Mouse (Mus musculus): ENCODE measurements at regions not wholly inside any gene's neighbourhood (a gene's known extent, or its start where the extent isn't known, plus 50 kb on each side); places are given as distances from the start of the nearest gene placed in this dataset.
A peak's percentile ranks its signal among the peaks of the same experiment; 100 is the strongest.
"Not testable (repeated sequence)": the region's sequence is repeated elsewhere in the genome, so short reads cannot be mapped to it uniquely, and the experiment has no call there.

- no peak overlapping the region for H3K4me2 ChIP-seq (ENCODE audit: low read depth)
- no peak overlapping the region for H3K4me3 ChIP-seq (ENCODE audit: insufficient read depth in 1 of 2, low read depth in 2 of 2, low read length in 2 of 2)
- no peak overlapping the region for H3K9ac ChIP-seq (replicated peaks)
- no peaks in the 10 kb centered on the region for H3K27me3 ChIP-seq (ENCODE audit: control insufficient read depth, insufficient read depth, low read length)
- no peak overlapping the region for H3K27ac ChIP-seq
- H3K4me1 ChIP-seq (replicated peaks; ENCODE audit: control insufficient read depth in 2 of 2, insufficient read depth in 2 of 2, low read length in 1 of 2) = no peaks in the 10 kb centered on the region
- TF ChIP-seq EP300 (IDR thresholded peaks at IDR 0.05; ENCODE audit: low read depth) = no peak
- no peak for TF ChIP-seq CTCF (IDR thresholded peaks at IDR 0.05; ENCODE audit: low read depth)
- DNase-seq (ENCODE audit: low read depth in 3 of 3, low spot score in 3 of 3) = no peak
- 65% methylated on average over 5 of the region's 5 CpGs for WGBS (ENCODE audit: insufficient replicate concordance)
- H3K36me3 ChIP-seq (replicated peaks; ENCODE audit: control insufficient read depth, insufficient read depth, low read depth) = no peaks in the 10 kb centered on the region
- no peaks in the 10 kb centered on the region for H3K9me3 ChIP-seq (ENCODE audit: control insufficient read depth, low read length)
- ATAC-seq (ENCODE audit: insufficient read depth) = no peak
Observed at GRCm38 (mm10) chr7:87096500-87096899, 100.6 kb downstream of the Vmn2r79 start.

- H3K36me3 ChIP-seq (replicated peaks; ENCODE audit: control insufficient read depth, insufficient read depth, low read depth) = not testable (repeated sequence)
- WGBS (ENCODE audit: insufficient replicate concordance) = 47% methylated on average over 1 of the region's 1 CpGs
Observed at GRCm38 (mm10) chr7:87099611-87100010, 103.7 kb downstream of the Vmn2r79 start.

GRCm38 (mm10) chr7:87100377-87100776, 104.5 kb downstream of the Vmn2r79 start:
- H3K36me3 ChIP-seq (replicated peaks; ENCODE audit: control insufficient read depth, insufficient read depth, low read depth); H3K4me2 ChIP-seq (ENCODE audit: low read depth); ATAC-seq (ENCODE audit: insufficient read depth); H3K27me3 ChIP-seq (ENCODE audit: control insufficient read depth, insufficient read depth, low read length); H3K27ac ChIP-seq; H3K4me3 ChIP-seq (ENCODE audit: insufficient read depth in 1 of 2, low read depth in 2 of 2, low read length in 2 of 2); H3K9me3 ChIP-seq (ENCODE audit: control insufficient read depth, low read length); DNase-seq (ENCODE audit: low read depth in 3 of 3, low spot score in 3 of 3); H3K4me1 ChIP-seq (replicated peaks; ENCODE audit: control insufficient read depth in 2 of 2, insufficient read depth in 2 of 2, low read length in 1 of 2); H3K9ac ChIP-seq (replicated peaks): not testable (repeated sequence)

More at GRCm38 (mm10) chr7:87099611-87100010, 103.7 kb downstream of the Vmn2r79 start:
- not testable (repeated sequence) for H3K4me2 ChIP-seq (ENCODE audit: low read depth); H3K4me1 ChIP-seq (replicated peaks; ENCODE audit: control insufficient read depth in 2 of 2, insufficient read depth in 2 of 2, low read length in 1 of 2); H3K27ac ChIP-seq; H3K9me3 ChIP-seq (ENCODE audit: control insufficient read depth, low read length); H3K4me3 ChIP-seq (ENCODE audit: insufficient read depth in 1 of 2, low read depth in 2 of 2, low read length in 2 of 2); H3K27me3 ChIP-seq (ENCODE audit: control insufficient read depth, insufficient read depth, low read length); DNase-seq (ENCODE audit: low read depth in 3 of 3, low spot score in 3 of 3); H3K9ac ChIP-seq (replicated peaks); ATAC-seq (ENCODE audit: insufficient read depth)

- DNase-seq (ENCODE audit: low read depth in 3 of 3, low spot score in 3 of 3) = not testable (repeated sequence)
Observed at GRCm38 (mm10) chr7:87101281-87101680, 105.4 kb downstream of the Vmn2r79 start.

GRCm38 (mm10) chr7:87110312-87110984, 114.5 kb downstream of the Vmn2r79 start:
- TF ChIP-seq CTCF (IDR thresholded peaks at IDR 0.05; ENCODE audit: low read depth) = peak; percentile 22; the same call in 1 of the 2 replicates
- TF ChIP-seq EP300 (IDR thresholded peaks at IDR 0.05; ENCODE audit: low read depth) = no peak
- 21% methylated on average over 3 of the region's 3 CpGs for WGBS (ENCODE audit: insufficient replicate concordance)
- Histone ChIP-seq H3K4me1 (replicated peaks; ENCODE audit: control insufficient read depth in 2 of 2, insufficient read depth in 2 of 2, low read length in 1 of 2) (no peaks in the 10 kb centered on the region), H3K9ac (replicated peaks) (no peak overlapping the region), H3K9me3 (ENCODE audit: control insufficient read depth, low read length) (no peaks in the 10 kb centered on the region), H3K36me3 (replicated peaks; ENCODE audit: control insufficient read depth, insufficient read depth, low read depth) (no peaks in the 10 kb centered on the region), H3K27me3 (ENCODE audit: control insufficient read depth, insufficient read depth, low read length) (no peaks in the 10 kb centered on the region), H3K27ac (no peak overlapping the region), H3K4me3 (ENCODE audit: insufficient read depth in 1 of 2, low read depth in 2 of 2, low read length in 2 of 2) (no peak overlapping the region), H3K4me2 (ENCODE audit: low read depth) (no peak overlapping the region)
- ATAC-seq (ENCODE audit: insufficient read depth) = no peak
- DNase-seq (ENCODE audit: low read depth in 3 of 3, low spot score in 3 of 3) = peak in 1 of 3 experiments; percentile 4

More at GRCm38 (mm10) chr7:87101281-87101680, 105.4 kb downstream of the Vmn2r79 start:
- 48% methylated on average over 5 of the region's 5 CpGs for WGBS (ENCODE audit: insufficient replicate concordance)
- not testable (repeated sequence) for H3K27me3 ChIP-seq (ENCODE audit: control insufficient read depth, insufficient read depth, low read length); H3K4me2 ChIP-seq (ENCODE audit: low read depth); H3K27ac ChIP-seq; H3K9me3 ChIP-seq (ENCODE audit: control insufficient read depth, low read length); H3K9ac ChIP-seq (replicated peaks); H3K4me3 ChIP-seq (ENCODE audit: insufficient read depth in 1 of 2, low read depth in 2 of 2, low read length in 2 of 2); H3K4me1 ChIP-seq (replicated peaks; ENCODE audit: control insufficient read depth in 2 of 2, insufficient read depth in 2 of 2, low read length in 1 of 2); H3K36me3 ChIP-seq (replicated peaks; ENCODE audit: control insufficient read depth, insufficient read depth, low read depth); ATAC-seq (ENCODE audit: insufficient read depth)
